Mouse (Mus musculus) lung, postnatal 0 days (tissue): ENCODE data around the gene Hist1h2bj.

Experiments
- CTCF ChIP-seq: IDR thresholded peaks from 2 replicates; pipeline ENCODE4 v1.5.1; 2016; ENCODE audit warnings: antibody characterized with exemption, mild to moderate bottlenecking
- EP300 ChIP-seq: IDR thresholded peaks from 2 replicates; pipeline ENCODE4 v1.6.1; 2016; ENCODE audit warnings: antibody characterized with exemption, mild to moderate bottlenecking, control low read depth

GRCm38 (mm10) chr13:22036986-22037385 is 6.0 kb upstream of the Hist1h2bj start:
- TF ChIP-seq CTCF, result no peak
- TF ChIP-seq EP300, result no peak
